Mouse (Mus musculus) right cerebral cortex, postnatal 4 days (tissue): ENCODE measurements around the gene Arih2.
A peak's percentile ranks its signal among the peaks of the same experiment; 100 is the strongest.
"Not testable (repeated sequence)": the region's sequence is repeated elsewhere in the genome, so short reads cannot be mapped to it uniquely, and the experiment has no call there.

Experiments used
- DNase-seq: peaks from one replicate; pipeline ENCODE4 v3.0.0-alpha.2; 2022

Arih2 gene

GRCm38 (mm10) chr9:108649561-108650440, 615 bp upstream of the Arih2 start:
- DNase-seq, result no peak

GRCm38 (mm10) chr9:108648166-108648565, 1.0 kb downstream of the Arih2 start:
- DNase-seq, result no peak

- DNase-seq, result no peak
These were observed 9.4 kb downstream of the Arih2 start for GRCm38 (mm10) chr9:108639825-108640224.

GRCm38 (mm10) chr9:108635415-108635814, 13.8 kb downstream of the Arih2 start:
- no peak for DNase-seq

GRCm38 (mm10) chr9:108633846-108634245, 15.3 kb downstream of the Arih2 start:
- DNase-seq, result no peak

- no peak for DNase-seq
These were observed 16.8 kb downstream of the Arih2 start for GRCm38 (mm10) chr9:108632375-108632774.

GRCm38 (mm10) chr9:108631631-108632256, 17.4 kb downstream of the Arih2 start:
- DNase-seq, result no peak

GRCm38 (mm10) chr9:108630683-108631082, 18.5 kb downstream of the Arih2 start:
- DNase-seq, result no peak

GRCm38 (mm10) chr9:108628141-108628540, 21.0 kb downstream of the Arih2 start:
- DNase-seq, result no peak

- DNase-seq, result no peak
These were observed 22.7 kb downstream of the Arih2 start for GRCm38 (mm10) chr9:108626498-108626897.

- no peak for DNase-seq
These were observed 31.9 kb downstream of the Arih2 start for GRCm38 (mm10) chr9:108617301-108617700.

GRCm38 (mm10) chr9:108611488-108611887, 37.7 kb downstream of the Arih2 start:
- DNase-seq, result no peak

- no peak for DNase-seq
These were observed 40.3 kb downstream of the Arih2 start for GRCm38 (mm10) chr9:108608889-108609288.

GRCm38 (mm10) chr9:108607929-108608328, 41.3 kb downstream of the Arih2 start:
- DNase-seq, result not testable (repeated sequence)

GRCm38 (mm10) chr9:108601986-108602385, 47.2 kb downstream of the Arih2 start:
- DNase-seq, result no peak

GRCm38 (mm10) chr9:108600011-108600410, 49.2 kb downstream of the Arih2 start:
- no peak for DNase-seq

- DNase-seq, result no peak
These were observed 50.1 kb downstream of the Arih2 start for GRCm38 (mm10) chr9:108599021-108599566.

- DNase-seq, result peak; percentile 75
These were observed 52.0 kb downstream of the Arih2 start, which contains the start of gene P4htm for GRCm38 (mm10) chr9:108596998-108597764. Gene P4htm, minus strand, starts transcription at chr9:108597667.

- no peak for DNase-seq
These were observed 54.8 kb downstream of the Arih2 start for GRCm38 (mm10) chr9:108594354-108594753.

GRCm38 (mm10) chr9:108591462-108591861, 57.7 kb downstream of the Arih2 start:
- no peak for DNase-seq

- no peak for DNase-seq
These were observed 60.0 kb downstream of the Arih2 start for GRCm38 (mm10) chr9:108589229-108589628.

- peak; percentile 74 for DNase-seq
These were observed 61.5 kb downstream of the Arih2 start for GRCm38 (mm10) chr9:108587571-108588180.

- no peak for DNase-seq
These were observed 69.9 kb downstream of the Arih2 start for GRCm38 (mm10) chr9:108579344-108579690.
